Mouse (Mus musculus) right cerebral cortex, postnatal 25 days (tissue): ENCODE results near the gene Tax1bp3.

Experiments used
- DNase-seq: peaks from one replicate; pipeline ENCODE4 v3.0.0; 2022

Tax1bp3 gene

GRCm38 (mm10) chr11:73232513-73232912 lies 55.6 kb downstream of the Tax1bp3 start:
- DNase-seq, result no peak
